Mouse (Mus musculus): ENCODE data around the gene Traf3. TPM values are rescaled to one million over a fixed set of nuclear protein-coding genes. Genes with fewer than 3 reads are reported as not detected.

Traf3 gene
- polyA plus RNA-seq, 1 experiment from 2014 or later, result 4.4 TPM

GRCm38 (mm10) chr12:111165146-111165812 lies 891 bp upstream of the Traf3 start:
- no peak for TF ChIP-seq EP300 (optimal IDR thresholded peaks at IDR 0.05)
- peak; percentile 64 for TF ChIP-seq CTCF (IDR thresholded peaks at IDR 0.05; ENCODE audit: low read depth)
- Histone ChIP-seq H3K36me3 (ENCODE audit: control insufficient read depth, insufficient read depth, low read length) (no peaks in the 10 kb centered on the region), H3K4me1 (replicated peaks; ENCODE audit: control insufficient read depth, insufficient read depth) (no peaks in the 10 kb centered on the region), H3K9ac (ENCODE audit: low read length) (no peak overlapping the region), H3K27me3 (ENCODE audit: control insufficient read depth, insufficient read depth, low read length) (no peaks in the 10 kb centered on the region), H3K4me3 (ENCODE audit: low read depth, low read length) (no peak overlapping the region), H3K9me3 (ENCODE audit: control insufficient read depth, low read length) (no peaks in the 10 kb centered on the region), H3K4me2 (replicated peaks; ENCODE audit: low read depth) (peak overlapping the region; percentile 86), H3K27ac (replicated peaks) (peak overlapping the region; percentile 86)
- WGBS, result 66% methylated on average over 10 of the region's 10 CpGs
- no peak for ATAC-seq (ENCODE audit: low FRiP score, low TSS enrichment)
- peak; percentile 58 for DNase-seq (ENCODE audit: low spot score)

GRCm38 (mm10) chr12:111166681-111167289 lies 615 bp downstream of the Traf3 start:
- Histone ChIP-seq H3K27me3 (ENCODE audit: control insufficient read depth, insufficient read depth, low read length) (no peaks in the 10 kb centered on the region), H3K4me3 (ENCODE audit: low read depth, low read length) (peak overlapping the region; percentile 71), H3K36me3 (ENCODE audit: control insufficient read depth, insufficient read depth, low read length) (no peaks in the 10 kb centered on the region), H3K27ac (replicated peaks) (peak overlapping the region; percentile 86), H3K9me3 (ENCODE audit: control insufficient read depth, low read length) (no peaks in the 10 kb centered on the region), H3K4me2 (replicated peaks; ENCODE audit: low read depth) (peak overlapping the region; percentile 86), H3K4me1 (replicated peaks; ENCODE audit: control insufficient read depth, insufficient read depth) (no peaks in the 10 kb centered on the region), H3K9ac (ENCODE audit: low read length) (peak overlapping the region; percentile 84)
- TF ChIP-seq EP300 (optimal IDR thresholded peaks at IDR 0.05), result no peak
- TF ChIP-seq CTCF (IDR thresholded peaks at IDR 0.05; ENCODE audit: low read depth), result no peak
- ATAC-seq (ENCODE audit: low FRiP score, low TSS enrichment) (peak; percentile 12; the same call in 1 of the 2 replicates), DNase-seq (ENCODE audit: low spot score) (peak; percentile 49)
- WGBS, result under 1% methylated on average over 48 of the region's 48 CpGs

GRCm38 (mm10) chr12:111168891-111169290 lies 2.7 kb downstream of the Traf3 start:
- 0 out of 2 replicates have a peak, but pooled peaks cover under 1% of the 10 kb centered on the region for H3K36me3 ChIP-seq (ENCODE audit: control insufficient read depth, insufficient read depth, low read length)
- DNase-seq (ENCODE audit: low spot score) (no peak), ATAC-seq (ENCODE audit: low FRiP score, low TSS enrichment) (no peak)
- H3K27me3 ChIP-seq (ENCODE audit: control insufficient read depth, insufficient read depth, low read length), result no peaks in the 10 kb centered on the region
- H3K4me2 ChIP-seq (replicated peaks; ENCODE audit: low read depth), result no peak overlapping the region
- TF ChIP-seq CTCF (IDR thresholded peaks at IDR 0.05; ENCODE audit: low read depth), result no peak
- TF ChIP-seq EP300 (optimal IDR thresholded peaks at IDR 0.05), result no peak
- H3K4me1 ChIP-seq (replicated peaks; ENCODE audit: control insufficient read depth, insufficient read depth), result no peaks in the 10 kb centered on the region
- no peaks in the 10 kb centered on the region for H3K9me3 ChIP-seq (ENCODE audit: control insufficient read depth, low read length)
- H3K27ac ChIP-seq (replicated peaks), result no peak overlapping the region
- 85% methylated on average over 4 of the region's 4 CpGs for WGBS
- H3K9ac ChIP-seq (ENCODE audit: low read length), result no peak overlapping the region
- H3K4me3 ChIP-seq (ENCODE audit: low read depth, low read length), result no peak overlapping the region

GRCm38 (mm10) chr12:111178772-111179171 lies 12.6 kb downstream of the Traf3 start:
- WGBS, result 80% methylated on average over 4 of the region's 4 CpGs
- no peak overlapping the region for H3K4me3 ChIP-seq (ENCODE audit: low read depth, low read length)

GRCm38 (mm10) chr12:111181848-111182247 lies 15.7 kb downstream of the Traf3 start:
- Histone ChIP-seq H3K4me1 (replicated peaks; ENCODE audit: control insufficient read depth, insufficient read depth) (no peaks in the 10 kb centered on the region), H3K9me3 (ENCODE audit: control insufficient read depth, low read length) (no peaks in the 10 kb centered on the region), H3K36me3 (ENCODE audit: control insufficient read depth, insufficient read depth, low read length) (no peaks in the 10 kb centered on the region), H3K27ac (replicated peaks) (no peak overlapping the region), H3K9ac (ENCODE audit: low read length) (no peak overlapping the region), H3K4me2 (replicated peaks; ENCODE audit: low read depth) (no peak overlapping the region), H3K27me3 (ENCODE audit: control insufficient read depth, insufficient read depth, low read length) (no peaks in the 10 kb centered on the region), H3K4me3 (ENCODE audit: low read depth, low read length) (no peak overlapping the region)
- TF ChIP-seq EP300 (optimal IDR thresholded peaks at IDR 0.05) (no peak), CTCF (IDR thresholded peaks at IDR 0.05; ENCODE audit: low read depth) (no peak)
- WGBS, result 80% methylated on average over 5 of the region's 5 CpGs
- ATAC-seq (ENCODE audit: low FRiP score, low TSS enrichment) (no peak), DNase-seq (ENCODE audit: low spot score) (no peak)

More at GRCm38 (mm10) chr12:111178772-111179171, 12.6 kb downstream of the Traf3 start:
- H3K27me3 ChIP-seq (ENCODE audit: control insufficient read depth, insufficient read depth, low read length), result no peaks in the 10 kb centered on the region
- DNase-seq (ENCODE audit: low spot score) (no peak), ATAC-seq (ENCODE audit: low FRiP score, low TSS enrichment) (no peak)
- no peaks in the 10 kb centered on the region for H3K9me3 ChIP-seq (ENCODE audit: control insufficient read depth, low read length)
- H3K4me1 ChIP-seq (replicated peaks; ENCODE audit: control insufficient read depth, insufficient read depth), result no peaks in the 10 kb centered on the region
- H3K9ac ChIP-seq (ENCODE audit: low read length), result no peak overlapping the region
- no peak for TF ChIP-seq CTCF (IDR thresholded peaks at IDR 0.05; ENCODE audit: low read depth)
- TF ChIP-seq EP300 (optimal IDR thresholded peaks at IDR 0.05), result no peak
- 0 out of 2 replicates have a peak, but pooled peaks cover 2% of the 10 kb centered on the region for H3K36me3 ChIP-seq (ENCODE audit: control insufficient read depth, insufficient read depth, low read length)
- H3K4me2 ChIP-seq (replicated peaks; ENCODE audit: low read depth), result no peak overlapping the region
- H3K27ac ChIP-seq (replicated peaks), result no peak overlapping the region

- H3K27ac ChIP-seq (replicated peaks), result no peak overlapping the region
- no peaks in the 10 kb centered on the region for H3K27me3 ChIP-seq (ENCODE audit: control insufficient read depth, insufficient read depth, low read length)
- H3K9ac ChIP-seq (ENCODE audit: low read length), result no peak overlapping the region
- H3K4me3 ChIP-seq (ENCODE audit: low read depth, low read length), result no peak overlapping the region
- ATAC-seq (ENCODE audit: low FRiP score, low TSS enrichment), result no peak
- H3K36me3 ChIP-seq (ENCODE audit: control insufficient read depth, insufficient read depth, low read length), result no peaks in the 10 kb centered on the region
- H3K4me2 ChIP-seq (replicated peaks; ENCODE audit: low read depth), result no peak overlapping the region
- no peak for DNase-seq (ENCODE audit: low spot score)
- H3K4me1 ChIP-seq (replicated peaks; ENCODE audit: control insufficient read depth, insufficient read depth), result no peaks in the 10 kb centered on the region
- no peaks in the 10 kb centered on the region for H3K9me3 ChIP-seq (ENCODE audit: control insufficient read depth, low read length)
- TF ChIP-seq EP300 (optimal IDR thresholded peaks at IDR 0.05) (no peak), CTCF (IDR thresholded peaks at IDR 0.05; ENCODE audit: low read depth) (no peak)
- WGBS, result 99% methylated on average over 6 of the region's 6 CpGs
Measured at GRCm38 (mm10) chr12:111182378-111182777, 16.2 kb downstream of the Traf3 start.

Data from stomach, postnatal 0 days (tissue).